Mouse (Mus musculus): ENCODE measurements around the gene Tmbim6. TPM values are rescaled to one million over a fixed set of nuclear protein-coding genes. Genes with fewer than 3 reads are reported as not detected.

Tmbim6 gene
- polyA plus RNA-seq, 1 experiment from 2014 or later: 290 TPM

GRCm38 (mm10) chr15:99431967-99432366 is 39.3 kb downstream of the Tmbim6 start:
- 42% methylated on average over 8 of the region's 8 CpGs for WGBS
- Histone ChIP-seq H3K27me3 (ENCODE audit: control insufficient read depth, insufficient read depth, low read length) (no peaks in the 10 kb centered on the region), H3K27ac (ENCODE audit: low read length) (peak overlapping the region; percentile 41; the same call in 1 of the 2 replicates), H3K9me3 (replicated peaks; ENCODE audit: control insufficient read depth, low read length) (no peaks in the 10 kb centered on the region), H3K4me2 (ENCODE audit: low read depth, low read length) (no peak overlapping the region), H3K36me3 (ENCODE audit: control insufficient read depth, insufficient read depth) (peaks cover 27% of the 10 kb centered on the region), H3K4me3 (ENCODE audit: low read length) (no peak overlapping the region), H3K9ac (ENCODE audit: low read length) (no peak overlapping the region; the same call in 1 of the 2 replicates), H3K4me1 (ENCODE audit: control insufficient read depth, insufficient read depth, low read length) (peaks cover 30% of the 10 kb centered on the region)
- 0 out of 2 replicates have a peak, but pooled peaks have one; percentile 15 for ATAC-seq (replicated peaks; ENCODE audit: extremely low read depth, insufficient read depth, low FRiP score)

- no peak overlapping the region for H3K9ac ChIP-seq (ENCODE audit: low read length)
- ATAC-seq (replicated peaks; ENCODE audit: extremely low read depth, insufficient read depth, low FRiP score): no peak
- H3K4me3 ChIP-seq (ENCODE audit: low read length): no peak overlapping the region
- 85% methylated on average over 16 of the region's 16 CpGs for WGBS
- H3K9me3 ChIP-seq (replicated peaks; ENCODE audit: control insufficient read depth, low read length): no peaks in the 10 kb centered on the region
- no peak overlapping the region for H3K4me2 ChIP-seq (ENCODE audit: low read depth, low read length)
- H3K36me3 ChIP-seq (ENCODE audit: control insufficient read depth, insufficient read depth): peaks cover 20% of the 10 kb centered on the region
- peaks cover 32% of the 10 kb centered on the region for H3K4me1 ChIP-seq (ENCODE audit: control insufficient read depth, insufficient read depth, low read length)
- H3K27me3 ChIP-seq (ENCODE audit: control insufficient read depth, insufficient read depth, low read length): no peaks in the 10 kb centered on the region
- H3K27ac ChIP-seq (ENCODE audit: low read length): no peak overlapping the region
Observed at GRCm38 (mm10) chr15:99433081-99433718, 40.5 kb downstream of the Tmbim6 start.

- ATAC-seq (replicated peaks; ENCODE audit: extremely low read depth, insufficient read depth, low FRiP score): no peak
- Histone ChIP-seq H3K4me2 (ENCODE audit: low read depth, low read length) (no peak overlapping the region), H3K4me3 (ENCODE audit: low read length) (no peak overlapping the region), H3K9ac (ENCODE audit: low read length) (0 out of 2 replicates have a peak overlapping the region, but pooled peaks have one; percentile 23), H3K9me3 (replicated peaks; ENCODE audit: control insufficient read depth, low read length) (no peaks in the 10 kb centered on the region), H3K27me3 (ENCODE audit: control insufficient read depth, insufficient read depth, low read length) (no peaks in the 10 kb centered on the region), H3K27ac (ENCODE audit: low read length) (peak overlapping the region; percentile 8; the same call in 1 of the 2 replicates), H3K4me1 (ENCODE audit: control insufficient read depth, insufficient read depth, low read length) (peaks cover 30% of the 10 kb centered on the region), H3K36me3 (ENCODE audit: control insufficient read depth, insufficient read depth) (peaks cover 17% of the 10 kb centered on the region)
- 61% methylated on average over 12 of the region's 12 CpGs for WGBS
Observed at GRCm38 (mm10) chr15:99433913-99434312, 41.2 kb downstream of the Tmbim6 start.

- no peaks in the 10 kb centered on the region for H3K27me3 ChIP-seq (ENCODE audit: control insufficient read depth, insufficient read depth, low read length)
- H3K9ac ChIP-seq (ENCODE audit: low read length): 0 out of 2 replicates have a peak overlapping the region, but pooled peaks have one; percentile 19
- H3K4me1 ChIP-seq (ENCODE audit: control insufficient read depth, insufficient read depth, low read length): peaks cover 47% of the 10 kb centered on the region
- no peaks in the 10 kb centered on the region for H3K9me3 ChIP-seq (replicated peaks; ENCODE audit: control insufficient read depth, low read length)
- 71% methylated on average over 8 of the region's 8 CpGs for WGBS
- no peak for ATAC-seq (replicated peaks; ENCODE audit: extremely low read depth, insufficient read depth, low FRiP score)
- H3K36me3 ChIP-seq (ENCODE audit: control insufficient read depth, insufficient read depth): no peaks in the 10 kb centered on the region
- no peak overlapping the region; the same call in 1 of the 2 replicates for H3K4me2 ChIP-seq (ENCODE audit: low read depth, low read length)
- peak overlapping the region; percentile 52 for H3K27ac ChIP-seq (ENCODE audit: low read length)
- no peak overlapping the region for H3K4me3 ChIP-seq (ENCODE audit: low read length)
Observed at GRCm38 (mm10) chr15:99438966-99439698, 46.5 kb downstream of the Tmbim6 start.

GRCm38 (mm10) chr15:99440112-99440815 is 47.6 kb downstream of the Tmbim6 start:
- ATAC-seq (replicated peaks; ENCODE audit: extremely low read depth, insufficient read depth, low FRiP score): peak; percentile 89
- Histone ChIP-seq H3K36me3 (ENCODE audit: control insufficient read depth, insufficient read depth) (peaks cover 3% of the 10 kb centered on the region; the same call in 1 of the 2 replicates), H3K4me1 (ENCODE audit: control insufficient read depth, insufficient read depth, low read length) (peaks cover 42% of the 10 kb centered on the region), H3K4me2 (ENCODE audit: low read depth, low read length) (peak overlapping the region; percentile 37), H3K27ac (ENCODE audit: low read length) (peak overlapping the region; percentile 92), H3K9ac (ENCODE audit: low read length) (peak overlapping the region; percentile 52; the same call in 1 of the 2 replicates), H3K4me3 (ENCODE audit: low read length) (no peak overlapping the region), H3K9me3 (replicated peaks; ENCODE audit: control insufficient read depth, low read length) (no peaks in the 10 kb centered on the region), H3K27me3 (ENCODE audit: control insufficient read depth, insufficient read depth, low read length) (no peaks in the 10 kb centered on the region)
- 23% methylated on average over 2 of the region's 2 CpGs for WGBS

- Histone ChIP-seq H3K27me3 (ENCODE audit: control insufficient read depth, insufficient read depth, low read length) (no peaks in the 10 kb centered on the region), H3K4me3 (ENCODE audit: low read length) (no peak overlapping the region), H3K4me2 (ENCODE audit: low read depth, low read length) (peak overlapping the region; percentile 37; the same call in 1 of the 2 replicates), H3K9me3 (replicated peaks; ENCODE audit: control insufficient read depth, low read length) (no peaks in the 10 kb centered on the region), H3K9ac (ENCODE audit: low read length) (no peak overlapping the region), H3K4me1 (ENCODE audit: control insufficient read depth, insufficient read depth, low read length) (peaks cover 39% of the 10 kb centered on the region), H3K36me3 (ENCODE audit: control insufficient read depth, insufficient read depth) (peaks cover 3% of the 10 kb centered on the region; the same call in 1 of the 2 replicates), H3K27ac (ENCODE audit: low read length) (peak overlapping the region; percentile 92)
- ATAC-seq (replicated peaks; ENCODE audit: extremely low read depth, insufficient read depth, low FRiP score): 0 out of 2 replicates have a peak, but pooled peaks have one; percentile 15
- WGBS: 41% methylated on average over 8 of the region's 8 CpGs
Observed at GRCm38 (mm10) chr15:99440816-99441457, 48.3 kb downstream of the Tmbim6 start.

GRCm38 (mm10) chr15:99442358-99442757 is 49.7 kb downstream of the Tmbim6 start:
- 77% methylated on average over 7 of the region's 7 CpGs for WGBS
- no peaks in the 10 kb centered on the region for H3K27me3 ChIP-seq (ENCODE audit: control insufficient read depth, insufficient read depth, low read length)
- H3K4me1 ChIP-seq (ENCODE audit: control insufficient read depth, insufficient read depth, low read length): peaks cover 34% of the 10 kb centered on the region
- H3K4me2 ChIP-seq (ENCODE audit: low read depth, low read length): no peak overlapping the region
- no peaks in the 10 kb centered on the region for H3K9me3 ChIP-seq (replicated peaks; ENCODE audit: control insufficient read depth, low read length)
- no peak overlapping the region for H3K27ac ChIP-seq (ENCODE audit: low read length)
- peaks cover 3% of the 10 kb centered on the region; the same call in 1 of the 2 replicates for H3K36me3 ChIP-seq (ENCODE audit: control insufficient read depth, insufficient read depth)
- H3K4me3 ChIP-seq (ENCODE audit: low read length): no peak overlapping the region
- ATAC-seq (replicated peaks; ENCODE audit: extremely low read depth, insufficient read depth, low FRiP score): no peak
- H3K9ac ChIP-seq (ENCODE audit: low read length): no peak overlapping the region

GRCm38 (mm10) chr15:99445567-99445966 is 52.9 kb downstream of the Tmbim6 start:
- no peak for ATAC-seq (replicated peaks; ENCODE audit: extremely low read depth, insufficient read depth, low FRiP score)
- no peaks in the 10 kb centered on the region for H3K27me3 ChIP-seq (ENCODE audit: control insufficient read depth, insufficient read depth, low read length)
- H3K4me2 ChIP-seq (ENCODE audit: low read depth, low read length): no peak overlapping the region
- peaks cover 42% of the 10 kb centered on the region for H3K4me1 ChIP-seq (ENCODE audit: control insufficient read depth, insufficient read depth, low read length)
- H3K9me3 ChIP-seq (replicated peaks; ENCODE audit: control insufficient read depth, low read length): no peaks in the 10 kb centered on the region
- no peak overlapping the region for H3K4me3 ChIP-seq (ENCODE audit: low read length)
- 64% methylated on average over 6 of the region's 6 CpGs for WGBS
- H3K36me3 ChIP-seq (ENCODE audit: control insufficient read depth, insufficient read depth): peaks cover 3% of the 10 kb centered on the region; the same call in 1 of the 2 replicates
- no peak overlapping the region for H3K27ac ChIP-seq (ENCODE audit: low read length)
- no peak overlapping the region for H3K9ac ChIP-seq (ENCODE audit: low read length)
